Mouse (Mus musculus) thymus, adult 2 months (tissue): ENCODE measurements at regions not wholly inside any gene's neighbourhood (a gene's known extent, or its start where the extent isn't known, plus 50 kb on each side); places are given as distances from the start of the nearest gene placed in this dataset.

Experiments used
- CTCF ChIP-seq: fragments of 200-500 bp; IDR thresholded peaks from 2 replicates; pipeline ENCODE4 v1.5.1; 2012; ENCODE audit warnings: mild to moderate bottlenecking, control low read depth, low read length, moderate library complexity, borderline replicate concordance; ENCODE audit not compliant: control insufficient read depth, poor library complexity, insufficient read depth; ENCODE audit errors: extremely low read depth
- POLR2A ChIP-seq: fragments of 200-500 bp; IDR thresholded peaks from 2 replicates; pipeline ENCODE4 v1.6.1; 2012; ENCODE audit warnings: mild to moderate bottlenecking, low read length, control low read depth, moderate library complexity; ENCODE audit not compliant: control insufficient read depth, poor library complexity, insufficient read depth; ENCODE audit errors: extremely low read depth

DNA sequence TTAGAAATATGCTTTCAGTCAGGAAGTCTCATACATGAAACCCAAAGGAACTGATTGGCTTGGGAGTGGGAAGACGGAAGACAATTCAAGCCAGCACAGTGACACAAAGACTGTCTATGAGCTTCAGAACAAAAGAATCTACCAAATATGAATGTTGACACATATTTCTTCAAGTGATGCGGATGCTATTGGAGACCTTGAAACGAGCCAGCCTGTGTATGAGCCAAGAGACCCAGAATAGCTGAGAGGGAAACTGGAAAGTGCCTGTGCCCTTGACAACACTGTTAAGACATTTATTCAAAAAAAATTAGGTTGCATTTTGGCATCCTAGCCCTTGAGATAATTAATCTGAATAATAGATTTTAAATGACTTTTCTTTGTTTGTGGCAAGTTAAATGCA is 426.7 kb upstream of the Sox9 start:
- TF ChIP-seq CTCF: no peak
- TF ChIP-seq POLR2A: no peak
